Mouse (Mus musculus) kidney, embryonic 14.5 days (tissue): ENCODE measurements around the gene Srek1. TPM values are rescaled to one million over a fixed set of nuclear protein-coding genes. Genes with fewer than 3 reads are reported as not detected.
A peak's percentile ranks its signal among the peaks of the same experiment; 100 is the strongest.

Source experiments
- ATAC-seq: fragments of 200-750 bp; cut with Nextera tagmentation; 2 replicates; pipeline ENCODE4 v1.8.0; 2017; ENCODE audit warnings: moderate number of reproducible peaks, mild to moderate bottlenecking, moderate TSS enrichment, moderate library complexity; ENCODE audit not compliant: low FRiP score, low TSS enrichment
- H3K27ac ChIP-seq: fragments of 300-500 bp; sonication (generic); 2 replicates; pipeline ENCODE4 v1.5.1; 2014; ENCODE audit warnings: low read depth, mild to moderate bottlenecking, low read length, moderate library complexity, mixed read lengths
- H3K27me3 ChIP-seq: fragments of 300-500 bp; sonication (generic); 2 replicates; pipeline ENCODE4 v1.6.1; 2014; ENCODE audit warnings: mild to moderate bottlenecking, low read length; ENCODE audit not compliant: control insufficient read depth, insufficient read depth
- H3K36me3 ChIP-seq: fragments of 300-500 bp; sonication (generic); 2 replicates; pipeline ENCODE4 v1.6.1; 2014; ENCODE audit warnings: low read length, mixed read lengths; ENCODE audit not compliant: control insufficient read depth, insufficient read depth
- H3K4me1 ChIP-seq: fragments of 300-500 bp; sonication (generic); 2 replicates; pipeline ENCODE4 v1.6.1; 2014; ENCODE audit warnings: low read length, mixed read lengths; ENCODE audit not compliant: control insufficient read depth, insufficient read depth
- H3K4me2 ChIP-seq: fragments of 300-500 bp; sonication (generic); replicated peaks from 2 replicates; pipeline ENCODE4 v1.6.1; 2014; ENCODE audit warnings: low read depth, mild to moderate bottlenecking, low read length
- H3K4me3 ChIP-seq: fragments of 300-500 bp; sonication (generic); 2 replicates; pipeline ENCODE4 v1.5.1; 2014; ENCODE audit warnings: mild to moderate bottlenecking, low read length
- H3K9ac ChIP-seq: fragments of 300-500 bp; sonication (generic); 2 replicates; pipeline ENCODE4 v1.6.1; 2014; ENCODE audit warnings: low read depth, mild to moderate bottlenecking, low read length, moderate library complexity
- H3K9me3 ChIP-seq: fragments of 300-500 bp; sonication (generic); 2 replicates; pipeline ENCODE4 v1.6.1; 2016; ENCODE audit warnings: low read length; ENCODE audit not compliant: control insufficient read depth
- WGBS: fragments of 180-500 bp; shearing (Covaris S2); extraction: QIAGEN DNeasy Blood & Tissue Kit; methylation state at CpG from one replicate; pipeline ENCODE4 v1.1.7; 2014; 5-methylcytosine and 5-hydroxymethylcytosine counted together
- polyA plus RNA-seq: library from polyadenylated mRNA; unstranded; fragments of >200 nt; fragmentation: Nextera tagmentation; extraction: Ambion mirVana; gene quantifications from 2 replicates; pipeline ENCODE4 v1.2.1, GENCODE M21; 2014

Srek1 gene
- polyA plus RNA-seq, 1 experiment from 2014 or later, result 125 TPM

DNA sequence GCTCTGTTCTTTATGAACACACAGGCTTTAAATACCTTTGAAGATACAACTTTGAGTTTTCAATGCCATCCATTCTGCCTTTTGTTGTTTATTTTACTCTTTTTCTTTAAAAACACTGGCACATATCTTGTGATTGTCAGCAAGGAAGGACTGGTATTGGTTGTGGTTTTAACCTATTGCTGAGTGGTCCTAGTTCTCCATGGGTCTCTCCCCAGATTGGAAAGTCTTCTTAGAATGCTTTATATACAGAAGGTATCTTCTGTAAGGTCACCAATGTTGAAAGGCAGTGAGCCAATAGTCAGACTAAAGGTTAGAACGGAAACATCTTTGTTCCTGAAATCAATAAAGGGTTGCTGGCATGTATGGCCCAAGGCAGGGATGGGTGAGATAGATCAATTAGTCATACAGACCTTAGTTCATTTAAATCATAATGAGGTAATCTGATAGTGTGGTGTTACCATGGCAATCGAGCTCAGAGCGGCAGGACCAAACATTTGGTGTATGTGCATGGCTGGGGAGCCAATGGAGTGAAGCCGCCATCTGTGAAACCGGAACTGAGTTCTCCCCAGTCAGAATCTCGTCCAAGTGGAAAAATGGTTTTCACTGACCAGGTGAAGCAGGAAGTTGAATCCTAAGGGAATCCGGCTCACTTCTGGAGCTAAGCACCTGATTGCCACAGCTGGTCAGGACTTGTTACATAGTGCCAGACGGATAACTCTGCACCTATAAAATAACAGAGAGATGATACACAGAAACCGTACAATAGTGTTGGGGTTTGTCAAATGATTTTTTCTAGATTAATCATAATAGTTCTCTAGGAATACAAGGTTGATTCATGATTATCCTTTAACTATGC lies 20.5 kb upstream of the Srek1 start:
- Histone ChIP-seq H3K9me3 (no peaks in the 10 kb centered on the region), H3K4me2 (no peak overlapping the region), H3K4me3 (no peak overlapping the region), H3K4me1 (no peaks in the 10 kb centered on the region), H3K27me3 (no peaks in the 10 kb centered on the region), H3K9ac (no peak overlapping the region), H3K36me3 (no peaks in the 10 kb centered on the region), H3K27ac (no peak overlapping the region)
- WGBS, result 52% methylated on average over 9 of the region's 9 CpGs
- ATAC-seq, result peak; percentile 32

GRCm38 (mm10) chr13:103779922-103780585 lies 5.6 kb upstream of the Srek1 start:
- no peak overlapping the region for H3K4me2 ChIP-seq
- no peaks in the 10 kb centered on the region for H3K27me3 ChIP-seq
- 35% methylated on average over 11 of the region's 11 CpGs for WGBS
- ATAC-seq, result peak; percentile 29; the same call in 1 of the 2 replicates
- no peaks in the 10 kb centered on the region for H3K9me3 ChIP-seq
- no peak overlapping the region for H3K27ac ChIP-seq
- H3K9ac ChIP-seq, result no peak overlapping the region
- H3K4me3 ChIP-seq, result no peak overlapping the region
- no peaks in the 10 kb centered on the region for H3K4me1 ChIP-seq
- H3K36me3 ChIP-seq, result no peaks in the 10 kb centered on the region

GRCm38 (mm10) chr13:103777126-103777525 lies 2.7 kb upstream of the Srek1 start:
- 67% methylated on average over 8 of the region's 8 CpGs for WGBS
- no peak for ATAC-seq

GRCm38 (mm10) chr13:103773407-103774118 lies 845 bp downstream of the Srek1 start:
- Histone ChIP-seq H3K4me1 (0 out of 2 replicates have a peak, but pooled peaks cover 9% of the 10 kb centered on the region), H3K9me3 (no peaks in the 10 kb centered on the region), H3K9ac (peak overlapping the region; percentile 85), H3K4me3 (peak overlapping the region; percentile 57), H3K27ac (peak overlapping the region; percentile 98), H3K27me3 (no peaks in the 10 kb centered on the region), H3K4me2 (peak overlapping the region; percentile 50), H3K36me3 (peaks cover 3% of the 10 kb centered on the region; the same call in 1 of the 2 replicates)
- ATAC-seq, result peak; percentile 72; the same call in 1 of the 2 replicates
- under 1% methylated on average over 36 of the region's 36 CpGs for WGBS

More at GRCm38 (mm10) chr13:103777126-103777525, 2.7 kb upstream of the Srek1 start:
- Histone ChIP-seq H3K4me3 (no peak overlapping the region), H3K4me2 (no peak overlapping the region), H3K36me3 (no peaks in the 10 kb centered on the region), H3K9ac (no peak overlapping the region), H3K27ac (no peak overlapping the region), H3K9me3 (no peaks in the 10 kb centered on the region), H3K27me3 (no peaks in the 10 kb centered on the region), H3K4me1 (no peaks in the 10 kb centered on the region)

DNA sequence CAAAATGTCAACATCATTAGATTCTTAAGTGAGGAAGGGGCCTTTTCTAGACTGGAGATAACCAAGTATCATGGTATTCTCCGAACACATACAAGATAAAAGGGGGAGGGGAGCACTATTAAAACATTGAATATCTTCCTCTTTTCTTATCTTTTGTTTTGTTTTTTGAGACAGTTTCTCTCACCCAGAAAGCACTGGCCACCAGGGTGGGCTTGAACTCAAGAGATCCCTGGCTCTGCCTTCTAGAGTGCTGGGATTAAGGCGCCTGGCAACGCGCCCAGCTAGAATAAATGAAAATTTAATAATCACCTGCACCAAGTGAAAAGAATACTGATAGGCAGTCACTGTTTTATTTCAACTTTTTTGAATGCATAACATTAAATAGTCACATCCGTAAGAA lies 1.5 kb downstream of the Srek1 start:
- Histone ChIP-seq H3K9me3 (no peaks in the 10 kb centered on the region), H3K4me1 (0 out of 2 replicates have a peak, but pooled peaks cover 9% of the 10 kb centered on the region), H3K27ac (no peak overlapping the region), H3K9ac (peak overlapping the region; percentile 85; the same call in 1 of the 2 replicates), H3K27me3 (no peaks in the 10 kb centered on the region), H3K4me2 (peak overlapping the region; percentile 50), H3K4me3 (peak overlapping the region; percentile 57), H3K36me3 (peaks cover 5% of the 10 kb centered on the region; the same call in 1 of the 2 replicates)
- WGBS, result 48% methylated on average over 5 of the region's 5 CpGs
- no peak for ATAC-seq

DNA sequence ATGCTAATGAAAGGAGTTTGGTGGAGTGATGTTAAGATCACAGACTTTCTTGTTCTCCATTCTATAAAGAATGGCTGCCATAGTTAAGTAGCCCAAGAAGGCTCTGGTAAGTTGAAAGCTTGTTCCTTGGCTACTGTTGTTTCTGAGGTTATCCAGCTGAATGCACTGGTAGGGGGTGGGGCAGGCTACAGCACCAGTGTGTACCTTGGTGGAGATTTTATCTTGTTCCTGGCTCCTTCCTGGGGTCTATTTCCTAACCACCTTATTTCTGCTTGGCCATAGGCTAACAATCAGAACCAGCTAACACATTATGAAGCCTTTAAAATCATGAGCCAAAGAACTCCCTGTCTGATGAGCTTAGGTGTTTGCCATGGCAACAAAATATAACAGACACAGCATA lies 3.6 kb downstream of the Srek1 start:
- Histone ChIP-seq H3K27ac (no peak overlapping the region), H3K9ac (no peak overlapping the region), H3K36me3 (peaks cover 22% of the 10 kb centered on the region; the same call in 1 of the 2 replicates), H3K4me1 (0 out of 2 replicates have a peak, but pooled peaks cover 9% of the 10 kb centered on the region), H3K4me3 (no peak overlapping the region), H3K4me2 (no peak overlapping the region), H3K27me3 (no peaks in the 10 kb centered on the region), H3K9me3 (no peaks in the 10 kb centered on the region)
- no peak for ATAC-seq

GRCm38 (mm10) chr13:103767935-103768334 lies 6.5 kb downstream of the Srek1 start:
- Histone ChIP-seq H3K36me3 (peaks cover 33% of the 10 kb centered on the region), H3K27ac (no peak overlapping the region), H3K4me2 (no peak overlapping the region), H3K9me3 (no peaks in the 10 kb centered on the region), H3K9ac (no peak overlapping the region), H3K4me1 (0 out of 2 replicates have a peak, but pooled peaks cover 9% of the 10 kb centered on the region), H3K27me3 (no peaks in the 10 kb centered on the region), H3K4me3 (no peak overlapping the region)
- WGBS, result 72% methylated on average over 5 of the region's 5 CpGs
- ATAC-seq, result no peak

GRCm38 (mm10) chr13:103763640-103764039 lies 10.8 kb downstream of the Srek1 start:
- H3K4me1 ChIP-seq, result no peaks in the 10 kb centered on the region
- no peaks in the 10 kb centered on the region for H3K27me3 ChIP-seq
- no peak overlapping the region for H3K4me2 ChIP-seq
- H3K27ac ChIP-seq, result no peak overlapping the region
- no peak overlapping the region for H3K4me3 ChIP-seq
- 63% methylated on average over 1 of the region's 1 CpGs for WGBS
- no peaks in the 10 kb centered on the region for H3K9me3 ChIP-seq
- ATAC-seq, result no peak
- peaks cover 70% of the 10 kb centered on the region for H3K36me3 ChIP-seq
- no peak overlapping the region for H3K9ac ChIP-seq
